Mouse (Mus musculus): ENCODE results near the gene Olfr1233.

The Olfr1233 gene

DNA sequence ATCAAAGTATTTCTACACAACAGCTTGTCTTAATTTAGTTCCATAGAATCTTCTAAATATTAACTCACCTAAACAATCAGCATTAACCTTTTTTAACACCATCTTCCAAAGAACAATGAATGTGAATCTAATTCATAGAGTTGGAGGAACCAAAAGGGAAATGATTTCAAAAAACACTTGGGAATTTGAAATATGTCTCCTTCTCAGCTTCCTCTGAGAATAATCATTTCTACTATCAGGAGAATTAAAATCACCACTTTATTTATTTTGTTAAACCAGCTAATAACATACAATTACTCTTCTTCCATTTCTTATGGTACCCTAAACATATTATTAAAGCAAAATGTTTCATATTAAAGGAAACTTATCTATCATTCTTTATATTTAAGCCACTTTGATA, at the start of gene Olfr1233:
TSS of gene Olfr1233 (minus strand) at position 101 of the 400 bp plus-strand sequence.
- no peak for DNase-seq (ENCODE audit: low spot score)

GRCm38 (mm10) chr2:89364765-89365164, 22.6 kb upstream of the Olfr1233 start, which contains the start of gene Olfr1234:
Olfr1234 (minus strand) TSS chr2:89364865.
- DNase-seq (ENCODE audit: low spot score), result no peak

DNA sequence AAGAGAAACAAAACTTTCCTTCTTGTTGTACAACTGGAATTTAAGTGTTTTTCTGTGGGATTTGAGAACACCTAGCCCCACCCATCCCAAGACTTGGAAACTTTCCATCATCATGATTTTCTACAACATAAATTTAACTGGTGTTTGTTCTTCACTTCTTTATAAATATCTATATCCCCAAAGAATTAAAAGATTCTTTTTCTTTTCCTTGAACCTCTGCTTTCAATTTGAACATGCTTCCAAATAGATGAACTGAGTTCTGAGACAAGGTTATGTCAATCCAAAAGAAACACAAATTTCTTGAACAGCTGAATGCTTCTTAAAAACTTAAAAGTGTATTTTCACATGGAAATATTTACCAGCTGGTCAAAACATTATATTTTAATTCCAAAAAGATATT, 12.6 kb downstream of the Olfr1233 start, which contains the start of gene Olfr1232:
TSS of gene Olfr1232 (minus strand) at position 101 of the 400 bp plus-strand sequence.
- DNase-seq (ENCODE audit: low spot score), result no peak

GRCm38 (mm10) chr2:89306974-89307373, 35.2 kb downstream of the Olfr1233 start, which contains the start of gene Olfr1231:
Olfr1231 (minus strand) TSS chr2:89307074.
- no peak for DNase-seq (ENCODE audit: low spot score)

- DNase-seq (ENCODE audit: low spot score), result no peak
Measured at GRCm38 (mm10) chr2:89297168-89297567, 45.0 kb downstream of the Olfr1233 start, which contains the start of gene Olfr1230. Olfr1230 (minus strand) TSS chr2:89297268.

GRCm38 (mm10) chr2:89287914-89288313, 54.3 kb downstream of the Olfr1233 start, which contains the start of gene Olfr1229:
Olfr1229 (minus strand) TSS chr2:89288014.
- DNase-seq (ENCODE audit: low spot score), result no peak
